Mouse (Mus musculus): ENCODE data around the gene Vmn1r160. TPM values are rescaled to one million over a fixed set of nuclear protein-coding genes. Genes with fewer than 3 reads are reported as not detected.
"Not testable (repeated sequence)": the region's sequence is repeated elsewhere in the genome, so short reads cannot be mapped to it uniquely, and the experiment has no call there.

Vmn1r160 gene
- not detected in 2 replicates for polyA plus RNA-seq (2012; rRNA removed)

GRCm38 (mm10) chr7:22870924-22871323 is at the start of gene Vmn1r160:
TSS of gene Vmn1r160 (plus strand) at chr7:22871224.
- not testable (repeated sequence) for DNase-seq (ENCODE audit: low read depth)

- DNase-seq (ENCODE audit: low read depth): not testable (repeated sequence)
These were observed 27.5 kb upstream of the Vmn1r160 start, which contains the start of gene Vmn1r159 for GRCm38 (mm10) chr7:22843505-22843904. TSS of gene Vmn1r159 (minus strand) at chr7:22843605.

Other genes starting within 250 kb of the Vmn1r160 start
- gene Vmn1r155, start 213.2 kb upstream of the Vmn1r160 start, polyA plus RNA-seq (2012; rRNA removed): not detected in 2 replicates
- gene Gm8693, start 178.9 kb upstream of the Vmn1r160 start, polyA plus RNA-seq (2012; rRNA removed): not detected in 2 replicates
- gene Gm4567, start 151.5 kb upstream of the Vmn1r160 start, polyA plus RNA-seq (2012; rRNA removed): not detected in 2 replicates
- not detected in 2 replicates for gene Vmn1r157, start 109.5 kb upstream of the Vmn1r160 start, polyA plus RNA-seq (2012; rRNA removed)
- gene Vmn1r158, start 80.4 kb upstream of the Vmn1r160 start, polyA plus RNA-seq (2012; rRNA removed): not detected in 2 replicates
- not detected in 2 replicates for gene Vmn1r159, start 27.6 kb upstream of the Vmn1r160 start, polyA plus RNA-seq (2012; rRNA removed)
- gene Gm4214, start 113.4 kb downstream of the Vmn1r160 start, polyA plus RNA-seq (2012; rRNA removed): not detected in 2 replicates
- gene Gm4216, start 148.7 kb downstream of the Vmn1r160 start, polyA plus RNA-seq (2012; rRNA removed): not detected in 2 replicates
- not detected in 2 replicates for gene Vmn1r163, start 184.3 kb downstream of the Vmn1r160 start, polyA plus RNA-seq (2012; rRNA removed)
- not detected in 2 replicates for gene Gm8720, start 196.2 kb downstream of the Vmn1r160 start, polyA plus RNA-seq (2012; rRNA removed)